Mouse (Mus musculus) stomach, postnatal 0 days (tissue): ENCODE data around the gene Pdzd2.

Source experiments
- CTCF ChIP-seq: IDR thresholded peaks from 2 replicates; pipeline ENCODE4 v1.5.1; 2016; ENCODE audit warnings: antibody characterized with exemption, low read depth, mild to moderate bottlenecking, moderate library complexity
- EP300 ChIP-seq: optimal IDR thresholded peaks from 2 replicates; pipeline ENCODE3; 2016; ENCODE audit warnings: antibody characterized with exemption

GRCm38 (mm10) chr15:12545220-12545619 lies 194.5 kb downstream of the Pdzd2 start:
- TF ChIP-seq CTCF: no peak
- TF ChIP-seq EP300: no peak
